Mouse (Mus musculus) heart, postnatal 36 days (tissue): ENCODE measurements around the gene Trh. TPM values are rescaled to one million over a fixed set of nuclear protein-coding genes. Genes with fewer than 3 reads are reported as not detected.

Source experiments
- DNase-seq, 2 experiments: peaks; one replicate each; pipeline ENCODE4 v3.0.0; 2021 to 2022
- intact Hi-C: fragments of 180-260 bp; cut with DNase I; formaldehyde crosslinking; loops from one replicate; pipeline ENCODE4 v1.15.1; 2025
- total RNA-seq, 2 experiments: library from RNA; stranded (reverse); gene quantifications; 2 replicates each; pipeline ENCODE4 v1.2.3; 2021

The Trh gene
- total RNA-seq: not detected

DNA sequence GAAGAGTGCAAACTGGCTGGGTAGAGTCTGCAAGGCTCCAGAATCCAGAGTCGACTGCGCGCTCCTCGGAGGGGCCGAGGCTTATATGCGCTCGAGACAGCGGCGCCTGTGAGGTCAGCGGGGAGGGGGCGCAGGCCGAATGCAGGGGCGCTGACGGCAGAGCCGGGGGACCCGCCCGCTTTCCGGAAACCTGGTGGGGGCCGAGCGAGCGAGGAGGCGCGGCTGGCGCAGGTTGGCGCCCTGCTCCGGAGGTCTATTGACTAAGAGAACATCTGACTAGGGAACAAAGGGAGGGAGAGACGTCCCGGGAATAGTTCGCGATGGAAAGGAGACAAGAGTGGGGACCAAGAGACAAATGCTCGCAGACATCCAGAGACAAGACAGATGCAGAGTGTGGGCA, at the start of gene Trh:
Gene Trh, minus strand, starts transcription at position 60 of the 400 bp plus-strand sequence.
- no peak for DNase-seq
- intact Hi-C loops: no loop called here

DNA sequence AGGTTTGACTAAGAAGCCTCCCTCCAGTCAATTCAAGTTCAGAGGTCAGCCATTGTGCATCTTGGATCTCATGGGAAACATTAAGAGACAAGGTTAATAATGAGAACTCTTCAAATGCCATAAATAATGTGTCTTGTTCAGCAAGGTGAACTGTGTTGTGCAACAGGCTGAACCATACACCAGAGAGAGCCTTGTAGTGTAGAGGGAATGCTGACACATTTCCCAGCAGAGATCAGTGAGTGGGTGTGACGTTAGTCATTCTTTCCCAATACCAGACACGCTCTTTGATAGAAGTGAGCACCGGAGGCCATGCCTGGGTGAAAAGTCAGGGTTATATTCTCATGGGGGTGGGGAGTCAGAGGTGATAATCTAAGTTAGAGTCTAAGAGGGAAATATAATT, 46.4 kb upstream of the Trh start:
- intact Hi-C loops: no loop called here
- no peak for DNase-seq

DNA sequence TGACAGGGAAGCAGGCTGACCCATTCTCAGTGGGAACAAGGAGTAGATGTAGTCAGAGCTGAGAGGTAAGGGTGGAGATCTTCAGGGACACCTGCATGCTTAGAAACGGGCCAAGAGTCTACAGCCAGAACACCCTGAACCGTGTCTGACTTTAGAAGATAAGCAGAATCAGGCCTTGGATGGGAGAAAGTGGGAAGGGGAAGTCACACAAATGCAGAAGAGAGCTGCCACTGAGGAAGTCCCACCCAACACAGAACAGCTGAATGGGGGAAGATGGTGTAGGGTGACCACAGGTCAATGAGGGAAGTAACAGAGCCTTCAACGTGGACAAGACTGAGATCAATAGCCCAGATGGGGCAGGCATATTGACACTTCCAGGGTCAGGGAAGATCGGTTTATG, 42.4 kb upstream of the Trh start:
- no peak for DNase-seq
- intact Hi-C loops: loop anchor here (1.0 to 10.0 kb wide), 6 partner anchors 154 to 456 kb away; no protein-coding TSS in a partner anchor

DNA sequence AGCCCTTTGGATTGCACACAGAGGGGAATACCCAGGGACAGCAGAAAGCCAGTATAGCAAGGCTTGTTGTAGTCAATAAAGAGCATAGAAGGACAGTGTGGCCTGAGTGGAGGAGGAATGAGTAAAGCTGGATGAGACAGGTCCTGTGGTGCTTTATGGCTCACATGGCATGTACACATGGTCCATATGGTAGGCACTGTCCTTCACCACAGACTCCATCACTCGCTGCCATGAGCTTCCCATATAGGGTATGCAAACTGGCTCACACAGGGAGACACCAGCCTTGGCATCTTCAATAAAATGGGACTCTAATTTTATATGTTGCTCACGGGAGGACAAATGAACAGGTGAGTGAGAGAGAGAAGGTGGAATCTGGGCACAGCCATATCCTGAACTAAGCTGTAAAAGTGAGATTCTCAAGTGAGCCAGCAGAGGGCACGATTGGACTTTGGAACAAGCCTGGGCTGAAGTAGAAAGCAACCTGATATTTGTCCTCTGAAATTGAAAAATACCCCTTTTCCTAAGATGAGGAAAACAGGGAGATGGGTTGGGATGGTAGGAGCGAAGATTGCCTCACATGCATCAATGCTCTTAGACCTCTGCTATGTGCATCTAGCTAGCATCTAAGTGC, 41.9 kb upstream of the Trh start:
- intact Hi-C loops: loop anchor here (1.0 to 10.0 kb wide), 6 partner anchors 154 to 457 kb away; no protein-coding TSS in a partner anchor
- DNase-seq: peak; percentile 66 to 73

DNA sequence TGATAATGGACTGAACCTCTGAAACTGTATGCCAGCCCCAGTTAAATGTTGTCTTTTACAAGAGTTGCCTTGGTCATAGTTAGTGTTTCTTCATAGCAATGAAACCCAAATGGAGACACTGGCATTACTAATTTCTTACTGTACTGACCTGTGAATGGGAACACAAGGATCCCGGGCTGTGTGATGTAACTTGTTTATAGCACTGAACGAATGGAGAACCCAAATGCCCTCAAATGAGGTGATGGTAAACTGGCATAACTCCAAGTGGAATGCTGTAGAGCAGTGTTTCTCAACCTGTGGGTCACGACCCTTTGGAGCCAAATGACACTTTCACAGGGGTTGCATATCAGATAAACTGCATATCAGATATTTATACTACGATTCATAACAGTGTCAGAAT, 41.1 kb upstream of the Trh start:
- DNase-seq: no peak
- intact Hi-C loops: loop anchor here (5.0 to 10.0 kb wide), 2 partner anchors 189 to 277 kb away; no protein-coding TSS in a partner anchor

DNA sequence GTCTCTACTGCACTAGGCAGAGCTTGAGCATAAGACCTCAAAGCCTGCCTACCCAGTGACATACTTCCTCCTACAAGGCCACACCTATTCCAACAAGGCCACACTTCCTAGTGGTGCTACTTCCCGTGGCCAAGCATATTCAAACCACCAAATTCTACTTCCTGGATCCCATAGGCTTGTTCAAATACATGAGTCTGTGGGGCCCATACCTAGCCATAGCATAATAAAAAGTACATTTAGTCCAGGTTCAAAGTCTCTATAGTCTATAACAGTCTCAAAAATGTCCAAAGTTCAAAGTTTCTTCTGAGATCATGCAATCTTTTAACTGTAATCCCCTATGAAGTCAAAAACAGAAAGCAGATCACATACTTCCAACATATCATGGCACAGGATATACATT, 32.7 kb upstream of the Trh start:
- no peak for DNase-seq
- intact Hi-C loops: no loop called here

DNA sequence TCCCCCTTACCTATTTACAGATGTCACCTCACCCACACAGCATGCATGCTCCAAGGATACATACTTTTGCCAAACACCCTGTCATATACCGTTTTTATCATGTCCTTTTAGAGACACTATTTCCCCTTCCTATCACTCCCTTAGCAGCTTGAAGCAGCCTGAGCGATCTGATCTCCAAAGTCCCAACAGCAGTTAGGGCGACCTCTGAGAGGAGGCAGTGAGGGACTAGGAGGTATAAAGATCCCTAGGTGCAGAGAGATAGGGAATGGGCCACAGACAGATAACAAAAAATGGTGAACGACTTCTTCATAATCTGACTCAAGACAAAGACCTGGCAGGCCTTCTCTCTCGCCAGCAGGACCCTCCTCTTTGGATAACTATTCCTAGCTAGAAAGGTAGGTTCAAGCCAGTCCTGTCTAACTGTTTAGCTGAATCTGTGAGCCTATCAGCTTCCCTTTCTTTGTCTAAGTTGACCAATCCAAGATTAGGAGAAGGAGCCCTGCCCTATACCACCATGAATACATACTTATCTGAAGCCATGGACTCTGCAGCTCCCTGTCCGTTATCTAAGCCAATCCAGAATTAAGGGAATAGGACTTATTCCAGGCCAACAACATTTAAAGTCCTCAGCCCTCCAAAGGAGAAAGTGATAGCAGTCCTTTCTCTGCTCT, 29.3 kb upstream of the Trh start:
- no peak for DNase-seq
- intact Hi-C loops: no loop called here

DNA sequence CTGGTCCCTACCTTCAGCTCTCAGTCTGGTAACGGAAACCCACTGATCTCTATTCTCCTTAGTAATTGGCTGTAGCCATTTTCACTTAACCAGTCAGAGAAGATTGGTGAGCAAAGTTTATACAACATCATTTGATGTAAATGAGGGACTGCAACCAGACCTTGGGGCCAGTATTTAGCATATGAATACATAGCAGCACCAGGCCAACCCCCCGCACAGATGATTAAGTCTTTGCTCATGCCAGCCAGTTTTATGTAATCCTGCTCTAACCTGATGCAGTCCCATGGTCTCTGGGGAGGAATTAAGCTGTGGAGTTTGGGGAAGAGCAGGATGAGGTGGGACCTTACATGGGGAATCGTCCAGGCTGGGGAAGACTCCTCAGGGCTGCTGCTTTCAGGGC, 28.2 kb upstream of the Trh start:
- DNase-seq: no peak
- intact Hi-C loops: no loop called here

DNA sequence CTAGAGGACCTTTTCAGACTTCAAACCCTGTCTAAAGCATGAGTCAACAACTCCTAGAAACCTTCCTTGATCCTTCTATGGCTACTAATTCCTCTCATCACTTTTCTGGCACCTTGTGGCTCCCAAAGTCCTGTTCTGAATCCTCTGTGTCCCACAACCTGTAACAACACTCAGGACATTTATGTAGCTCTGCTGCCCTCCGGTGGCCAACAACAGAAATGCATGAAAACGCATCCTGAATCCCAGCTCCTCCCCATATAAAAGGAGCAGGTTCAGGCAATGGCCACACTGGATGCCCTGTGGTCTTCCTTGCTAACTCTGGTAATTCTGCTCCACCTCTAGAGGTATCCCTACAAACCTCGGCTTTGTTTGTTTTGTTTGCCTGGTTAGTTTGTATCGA, 24.6 kb upstream of the Trh start:
- intact Hi-C loops: loop anchor here (1.0 to 5.0 kb wide), 3 partner anchors 50 to 368 kb away; no protein-coding TSS in a partner anchor

DNA sequence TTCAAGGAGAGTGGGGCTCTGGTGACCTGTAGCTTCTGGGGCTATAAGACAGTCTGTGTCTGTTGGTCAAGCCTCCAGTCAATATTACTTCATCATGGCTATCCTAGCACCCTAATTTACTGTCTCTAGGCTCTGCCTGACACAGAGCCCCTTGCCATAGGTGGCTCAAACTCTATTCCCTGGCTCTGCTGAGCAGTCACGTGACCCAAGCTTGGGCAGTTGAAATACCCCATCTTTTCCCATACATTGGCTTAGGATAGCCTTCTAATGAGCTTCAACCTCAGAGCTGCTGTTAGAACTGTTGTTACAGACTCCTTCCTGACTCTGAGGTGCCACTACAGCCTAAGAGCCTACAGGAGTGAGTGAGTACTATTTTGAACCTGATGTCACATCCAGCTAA, 23.6 kb upstream of the Trh start:
- intact Hi-C loops: loop anchor here (5.0 kb wide), 1 partner anchor 201 kb away; no protein-coding TSS in a partner anchor
- DNase-seq: no peak

More for the DNA sequence above, 24.6 kb upstream of the Trh start:
- peak; percentile 65 to 73 for DNase-seq

DNA sequence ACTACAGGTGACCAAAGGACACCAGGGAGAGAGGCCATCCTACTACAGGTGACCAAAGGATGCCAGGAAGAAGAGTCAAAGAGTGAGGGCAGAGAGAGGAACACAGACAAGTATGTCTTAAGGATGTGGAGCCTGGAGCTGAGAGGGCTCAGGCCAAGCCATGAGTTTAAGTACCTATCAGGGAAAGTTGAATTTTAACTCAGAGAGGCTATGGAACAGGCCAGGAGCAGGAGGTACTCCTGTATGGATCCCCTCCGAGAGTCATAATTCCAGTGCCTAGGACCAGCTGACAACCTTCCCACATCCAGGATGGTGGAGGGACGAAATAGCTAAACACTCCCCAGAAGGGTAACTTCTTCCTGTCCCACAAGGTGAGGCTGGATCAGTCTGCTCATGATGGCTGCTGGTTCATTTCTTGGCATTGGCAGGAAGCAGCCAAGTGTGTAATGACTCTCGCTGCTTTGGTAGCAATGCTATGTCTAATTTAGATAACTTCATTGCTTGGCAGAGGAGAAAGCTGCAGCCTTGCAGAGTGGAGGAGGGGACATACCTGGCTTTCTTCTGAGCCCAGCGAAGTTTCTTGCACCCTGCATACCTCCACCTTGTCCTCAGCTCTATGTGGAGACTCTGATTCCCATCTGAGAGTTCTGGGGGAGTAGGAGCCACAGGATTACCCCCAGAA, 16.9 kb upstream of the Trh start:
- intact Hi-C loops: no loop called here
- no peak for DNase-seq

DNA sequence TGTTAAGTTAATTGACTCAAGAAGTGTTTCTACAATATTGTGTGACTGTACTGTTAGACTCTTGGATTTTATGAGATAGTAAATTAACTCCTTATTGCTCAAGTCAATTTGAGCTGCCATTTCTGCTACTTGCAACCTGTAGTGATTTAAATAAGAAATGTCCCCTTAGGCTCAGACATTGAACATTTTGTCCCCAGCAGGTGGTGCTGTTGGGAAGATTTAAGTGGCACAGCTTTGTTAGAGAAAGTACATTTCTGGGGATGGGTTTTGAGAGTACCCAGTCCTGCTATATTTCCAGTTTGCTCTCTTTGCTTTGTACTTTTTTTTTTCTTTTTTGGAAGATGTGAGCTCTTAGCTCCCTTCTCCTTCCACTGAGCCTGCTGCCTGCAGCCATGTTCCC, 10.9 kb upstream of the Trh start:
- no peak for DNase-seq
- intact Hi-C loops: no loop called here

DNA sequence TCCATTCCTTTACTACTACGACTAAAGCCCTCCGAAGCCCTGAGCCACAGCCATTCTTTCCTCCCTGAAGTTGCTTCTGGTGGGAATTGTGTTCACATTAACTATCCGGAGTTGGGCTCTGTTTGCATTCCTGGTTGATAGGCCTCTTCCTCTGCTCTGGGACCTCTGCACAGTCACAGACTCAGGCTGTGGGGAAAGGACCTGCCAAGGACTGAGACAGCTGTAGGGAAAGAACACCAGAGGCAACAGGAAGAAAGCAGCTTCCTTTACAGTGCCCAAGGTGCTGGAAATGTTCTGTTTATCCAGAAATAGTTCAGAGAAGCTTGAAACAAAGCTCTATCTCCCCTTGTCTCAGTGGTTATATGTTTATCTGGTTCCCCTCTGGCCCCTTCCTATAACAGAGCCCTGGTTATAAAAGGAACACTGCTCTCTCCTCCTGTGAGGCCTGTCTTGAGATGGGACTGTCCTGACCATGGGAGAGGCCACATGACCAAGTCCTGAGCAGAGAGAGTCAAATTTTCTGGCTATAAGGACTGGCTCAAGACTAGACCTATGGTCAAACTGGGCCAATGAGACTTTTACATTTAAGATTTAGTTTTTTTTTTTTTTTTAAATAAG, 8.9 kb upstream of the Trh start:
- no peak for DNase-seq
- intact Hi-C loops: no loop called here

DNA sequence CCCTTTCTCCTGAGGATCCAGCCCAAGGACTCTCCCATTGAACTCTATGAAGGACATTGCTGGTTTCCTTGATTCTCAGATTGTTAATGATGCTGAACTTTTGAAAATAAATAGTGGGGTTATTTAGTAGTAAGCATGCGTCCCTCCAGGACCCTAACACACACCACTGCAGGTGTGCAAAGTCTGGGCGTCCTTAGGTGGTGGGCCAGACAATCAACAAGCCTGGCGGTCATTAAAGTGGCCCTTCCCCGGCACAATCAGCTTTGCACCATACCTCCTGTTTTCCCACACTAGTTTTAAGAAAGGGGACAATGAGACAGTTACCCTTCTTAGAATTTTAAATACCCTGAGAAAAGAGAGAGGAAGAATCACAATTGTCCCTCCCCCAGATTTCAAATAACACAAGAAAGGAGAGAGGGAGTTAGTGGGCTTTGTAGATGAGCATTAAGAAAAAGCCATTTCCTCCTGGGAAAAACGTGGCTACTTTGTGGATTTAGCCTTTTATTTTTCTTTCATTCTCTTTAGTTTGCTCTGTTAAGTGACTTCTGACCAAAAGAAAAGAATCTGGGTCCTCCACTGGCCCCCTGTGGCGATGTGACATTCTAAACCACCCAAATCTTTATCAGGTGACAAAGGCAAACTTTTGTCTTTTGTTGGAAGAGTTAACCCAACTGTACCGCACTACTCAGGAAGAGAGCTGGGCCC, 2.9 kb upstream of the Trh start:
- intact Hi-C loops: no loop called here
- DNase-seq: no peak

DNA sequence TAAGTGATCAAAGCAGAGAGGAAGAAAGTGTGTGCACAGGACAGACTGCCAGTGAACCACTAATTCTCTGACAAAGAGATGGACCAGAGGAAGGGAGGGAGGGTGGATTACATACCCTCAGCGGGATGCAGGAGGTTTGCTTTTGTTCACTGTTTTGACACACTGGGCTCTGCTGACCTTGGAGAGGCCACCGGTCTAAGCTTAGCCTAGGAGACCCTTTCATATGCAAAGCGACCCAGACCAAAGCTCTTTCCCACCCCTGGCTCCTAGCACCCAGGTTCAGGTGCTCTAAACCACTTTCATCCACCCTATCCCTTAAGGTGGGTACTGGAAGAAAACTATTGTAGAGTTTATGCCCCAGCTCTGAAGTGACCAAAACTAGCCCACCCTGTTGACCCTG, 1.9 kb upstream of the Trh start:
- DNase-seq: no peak
- intact Hi-C loops: no loop called here

DNA sequence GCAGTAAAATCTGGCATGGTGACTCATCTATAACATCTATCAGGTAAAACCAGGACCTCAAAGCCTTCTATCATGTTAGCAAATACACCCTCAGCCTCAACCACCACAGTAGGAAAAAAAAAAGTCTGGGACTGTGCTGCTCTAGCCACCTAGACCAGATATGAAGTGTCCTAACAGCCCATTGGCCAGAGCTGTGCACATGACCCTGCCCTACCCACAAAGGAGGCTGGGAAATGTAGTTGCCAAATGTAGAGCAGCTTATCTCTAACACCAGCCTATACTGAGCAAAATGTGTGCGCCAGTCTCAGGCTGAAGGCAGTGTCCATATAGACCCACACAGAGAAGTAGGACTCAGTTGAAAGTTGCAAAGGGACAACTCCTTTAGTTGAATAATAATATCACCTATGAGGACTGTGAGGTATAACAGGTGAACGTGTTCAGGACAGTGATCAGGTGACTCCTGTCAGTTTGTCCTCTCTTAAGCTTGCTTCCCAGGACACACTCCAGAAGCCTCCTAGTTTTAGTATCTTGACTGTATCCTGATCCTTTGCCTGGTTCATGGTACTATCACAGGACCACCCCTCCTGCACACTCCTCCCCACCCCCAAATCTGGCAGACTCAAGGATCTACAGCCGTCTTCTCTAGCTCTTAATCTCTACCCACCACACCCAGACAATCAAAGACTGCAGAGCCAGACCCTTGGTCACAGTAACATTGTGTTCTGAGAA, 3.1 kb downstream of the Trh start:
- peak; percentile 17 to 38 for DNase-seq
- intact Hi-C loops: no loop called here

DNA sequence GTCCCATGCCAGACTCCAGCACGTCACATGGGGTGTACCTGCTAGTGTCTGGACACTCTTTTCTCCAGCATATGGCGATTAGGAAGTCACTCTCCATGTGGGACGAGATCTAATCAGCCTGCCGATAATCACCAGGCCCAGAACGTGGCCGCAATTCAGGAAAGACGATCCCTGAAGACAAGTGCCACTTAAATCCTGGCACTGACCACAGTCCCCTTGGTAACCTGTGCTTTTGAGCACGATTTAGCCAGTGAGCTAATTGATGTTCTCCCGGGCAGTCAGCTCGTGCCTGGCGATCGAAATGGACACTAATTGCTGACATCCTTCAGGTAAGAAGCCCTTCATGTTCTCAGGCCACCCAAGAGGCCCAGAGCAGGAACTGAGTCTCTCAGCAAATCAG, 9.4 kb downstream of the Trh start:
- intact Hi-C loops: no loop called here
- no peak for DNase-seq

DNA sequence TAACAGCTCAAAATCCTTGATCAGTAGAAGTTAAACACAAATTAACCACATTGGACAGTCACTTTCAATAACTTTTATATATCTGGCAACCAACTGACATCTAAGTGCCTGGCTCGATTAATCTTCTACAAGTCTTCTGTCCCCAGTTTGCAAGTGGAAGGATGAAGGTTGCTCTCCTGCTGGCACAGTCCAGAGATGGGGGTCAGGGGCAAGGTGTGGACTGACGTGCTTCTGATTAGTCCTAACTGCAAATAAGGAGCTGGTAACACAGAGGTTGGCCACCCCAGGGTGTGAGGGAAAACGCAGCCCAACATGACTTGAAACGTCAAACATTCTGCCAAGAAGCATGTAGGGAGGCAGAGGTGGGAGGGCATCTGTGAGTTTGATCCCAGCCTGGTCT, 12.7 kb downstream of the Trh start:
- no peak for DNase-seq
- intact Hi-C loops: no loop called here

DNA sequence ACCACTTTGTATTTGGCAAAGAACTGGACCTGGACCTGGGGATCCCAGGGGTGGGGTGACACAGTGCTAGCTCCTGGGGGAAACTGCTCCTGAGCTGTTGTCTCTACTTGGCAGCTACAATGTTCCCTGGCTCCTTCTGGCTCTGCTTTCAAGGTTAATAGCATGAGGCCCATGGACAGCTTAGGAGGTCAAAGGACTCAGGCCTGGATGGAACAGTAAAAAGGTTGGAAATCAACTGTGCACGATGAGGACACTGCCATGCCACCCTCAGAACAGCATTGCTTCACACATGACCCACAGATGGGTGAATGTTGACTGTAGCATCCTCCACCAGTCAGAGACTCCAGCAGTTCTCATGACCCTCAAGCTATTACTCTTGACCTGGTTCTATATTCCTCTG, 13.1 kb downstream of the Trh start:
- intact Hi-C loops: no loop called here
- no peak for DNase-seq

DNA sequence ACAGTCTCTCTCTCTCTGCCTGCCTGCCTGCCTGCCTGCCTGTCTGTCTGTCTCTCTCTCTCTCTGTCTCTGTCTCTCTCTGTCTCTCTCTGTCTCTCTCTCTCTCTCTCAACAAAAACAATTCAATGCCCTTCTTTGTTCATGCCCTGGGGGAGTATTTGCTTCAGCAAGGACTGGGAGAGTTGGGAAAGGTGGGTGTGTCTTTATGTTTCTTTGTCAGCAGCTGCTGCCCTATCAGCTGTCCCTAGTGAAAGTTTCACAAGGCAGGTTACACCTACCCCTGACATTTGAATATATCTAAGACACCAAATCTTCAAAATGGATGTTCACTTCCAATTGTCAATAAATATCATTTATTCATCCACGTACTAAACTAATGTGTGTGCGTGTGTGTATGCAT, 14.9 kb downstream of the Trh start:
- intact Hi-C loops: no loop called here
- no peak for DNase-seq
